Mouse (Mus musculus): ENCODE measurements around the gene Dhdh. TPM values are rescaled to one million over a fixed set of nuclear protein-coding genes. Genes with fewer than 3 reads are reported as not detected.
"Not testable (repeated sequence)": the region's sequence is repeated elsewhere in the genome, so short reads cannot be mapped to it uniquely, and the experiment has no call there.

Gene Dhdh
- total RNA-seq, 2 experiments from 2014 or later: 13.1 to 22.9 TPM

- Histone ChIP-seq H3K27ac (no peak overlapping the region), H3K4me3 (no peak overlapping the region)
- intact Hi-C loops (cut with DNase I): no loop called here
- no peak for TF ChIP-seq CTCF (IDR thresholded peaks at IDR 0.05)
- no peak for DNase-seq
These were observed 6.4 kb downstream of the Dhdh start for GRCm38 (mm10) chr7:45482166-45482565.

GRCm38 (mm10) chr7:45481374-45481927 is 7.2 kb downstream of the Dhdh start, which contains the start of gene Tulp2:
Gene Tulp2 (plus strand): TSS chr7:45481877.
- DNase-seq: peak; percentile 74
- TF ChIP-seq CTCF (IDR thresholded peaks at IDR 0.05): no peak
- Histone ChIP-seq H3K4me3 (no peak within 1 kb of the TSS), H3K27ac (no peak within 1 kb of the TSS)
- intact Hi-C loops (cut with DNase I): no loop called here

- DNase-seq; H3K27ac ChIP-seq; intact Hi-C loops (cut with DNase I); H3K4me3 ChIP-seq: not testable (repeated sequence)
These were observed 8.3 kb downstream of the Dhdh start for GRCm38 (mm10) chr7:45480310-45480709.

- intact Hi-C loops (cut with DNase I): loop anchor here (1.0 to 5.0 kb wide), 2 partner anchors 29 to 204 kb away; partner anchors contain the start of gene Ntn5
- H3K4me3 ChIP-seq: no peak overlapping the region
- no peak for DNase-seq
- TF ChIP-seq CTCF (IDR thresholded peaks at IDR 0.05): no peak
- no peak overlapping the region for H3K27ac ChIP-seq
These were observed 9.8 kb downstream of the Dhdh start for GRCm38 (mm10) chr7:45478774-45479173.

GRCm38 (mm10) chr7:45477003-45477402 is 11.6 kb downstream of the Dhdh start:
- intact Hi-C loops (cut with DNase I): loop anchor here (2.0 to 5.0 kb wide), 2 partner anchors 84 to 205 kb away; partner anchors contain the start of gene Ntn5
- Histone ChIP-seq H3K4me3 (no peak overlapping the region), H3K27ac (peak overlapping the region; percentile 85)
- DNase-seq: peak; percentile 80
- TF ChIP-seq CTCF (IDR thresholded peaks at IDR 0.05): peak; percentile 75

GRCm38 (mm10) chr7:45476453-45476852 is 12.2 kb downstream of the Dhdh start:
- intact Hi-C loops (cut with DNase I): loop anchor here (2.0 to 5.0 kb wide), 2 partner anchors 84 to 206 kb away; partner anchors contain the start of gene Ntn5
- TF ChIP-seq CTCF (IDR thresholded peaks at IDR 0.05): no peak
- H3K4me3 ChIP-seq: no peak overlapping the region
- H3K27ac ChIP-seq: peak overlapping the region; percentile 85
- DNase-seq: peak; percentile 5

GRCm38 (mm10) chr7:45475291-45475969 is 13.2 kb downstream of the Dhdh start:
- peak overlapping the region; percentile 64 for H3K4me3 ChIP-seq
- peak overlapping the region; percentile 91 for H3K27ac ChIP-seq
- no peak for TF ChIP-seq CTCF (IDR thresholded peaks at IDR 0.05)
- intact Hi-C loops (cut with DNase I): loop anchor here (2.0 to 5.0 kb wide), 2 partner anchors 117 to 207 kb away; partner anchors contain the start of gene Ntn5
- peak; percentile 62 for DNase-seq

GRCm38 (mm10) chr7:45470869-45471268 is 17.7 kb downstream of the Dhdh start:
- peak; percentile 89 for TF ChIP-seq CTCF (IDR thresholded peaks at IDR 0.05)
- DNase-seq: peak; percentile 75
- peak overlapping the region; percentile 48 for H3K27ac ChIP-seq
- H3K4me3 ChIP-seq: no peak overlapping the region
- intact Hi-C loops (cut with DNase I): loop anchor here (1.0 kb wide), 1 partner anchor 55 kb away; the partner anchor contains the start of genes Plekha4 and Ppp1r15a

GRCm38 (mm10) chr7:45467090-45467670 is 21.4 kb downstream of the Dhdh start:
- H3K27ac ChIP-seq: peak overlapping the region; percentile 93
- TF ChIP-seq CTCF (IDR thresholded peaks at IDR 0.05): no peak
- peak overlapping the region; percentile 90 for H3K4me3 ChIP-seq
- intact Hi-C loops (cut with DNase I): loop anchor here (5.0 kb wide), 1 partner anchor 235 kb away; no protein-coding TSS in a partner anchor
- no peak for DNase-seq

GRCm38 (mm10) chr7:45466283-45467089 is 22.1 kb downstream of the Dhdh start, which contains the start of gene Bax:
Gene Bax (minus strand): TSS chr7:45466898.
- peak within 1 kb of the TSS; percentile 90 for H3K4me3 ChIP-seq
- intact Hi-C loops (cut with DNase I): loop anchor here (5.0 kb wide), 1 partner anchor 236 kb away; no protein-coding TSS in a partner anchor
- H3K27ac ChIP-seq: peak within 1 kb of the TSS; percentile 93
- peak; percentile 97 for DNase-seq
- no peak; the same call in 1 of the 2 replicates for TF ChIP-seq CTCF (IDR thresholded peaks at IDR 0.05)

- TF ChIP-seq CTCF (IDR thresholded peaks at IDR 0.05): no peak
- no peak for DNase-seq
- Histone ChIP-seq H3K27ac (no peak overlapping the region), H3K4me3 (peak overlapping the region; percentile 90)
- intact Hi-C loops (cut with DNase I): loop anchor here (5.0 kb wide), 1 partner anchor 237 kb away; no protein-coding TSS in a partner anchor
These were observed 23.1 kb downstream of the Dhdh start for GRCm38 (mm10) chr7:45465549-45465948.

GRCm38 (mm10) chr7:45465112-45465511 is 23.5 kb downstream of the Dhdh start:
- no peak for TF ChIP-seq CTCF (IDR thresholded peaks at IDR 0.05)
- DNase-seq: no peak
- no peak overlapping the region; the same call in 1 of the 2 replicates for H3K4me3 ChIP-seq
- H3K27ac ChIP-seq: no peak overlapping the region
- intact Hi-C loops (cut with DNase I): loop anchor here (5.0 kb wide), 1 partner anchor 237 kb away; no protein-coding TSS in a partner anchor

Measured in gastrocnemius, adult 2 months (tissue).